Mouse (Mus musculus): Measurements from ENCODE around the gene Atp8a2. TPM values are rescaled to one million over a fixed set of nuclear protein-coding genes. Genes with fewer than 3 reads are reported as not detected.

Gene Atp8a2
- polyA plus RNA-seq, 1 experiment = 0.16 TPM

- TF ChIP-seq CTCF (IDR thresholded peaks at IDR 0.05; ENCODE audit: low read depth, low read length) = no peak
- no peak for TF ChIP-seq POLR2A (IDR thresholded peaks at IDR 0.05; ENCODE audit: borderline replicate concordance, low read depth, low read length)
- Histone ChIP-seq H3K4me3 (ENCODE audit: insufficient read depth, low read length) (no peak overlapping the region), H3K27ac (ENCODE audit: insufficient read depth, low read depth, low read length) (no peak overlapping the region), H3K4me1 (ENCODE audit: control insufficient read depth, insufficient read depth, low read length) (no peaks in the 10 kb centered on the region)
Measured at GRCm38 (mm10) chr14:59689596-59689995, 507.4 kb downstream of the Atp8a2 start.

DNA sequence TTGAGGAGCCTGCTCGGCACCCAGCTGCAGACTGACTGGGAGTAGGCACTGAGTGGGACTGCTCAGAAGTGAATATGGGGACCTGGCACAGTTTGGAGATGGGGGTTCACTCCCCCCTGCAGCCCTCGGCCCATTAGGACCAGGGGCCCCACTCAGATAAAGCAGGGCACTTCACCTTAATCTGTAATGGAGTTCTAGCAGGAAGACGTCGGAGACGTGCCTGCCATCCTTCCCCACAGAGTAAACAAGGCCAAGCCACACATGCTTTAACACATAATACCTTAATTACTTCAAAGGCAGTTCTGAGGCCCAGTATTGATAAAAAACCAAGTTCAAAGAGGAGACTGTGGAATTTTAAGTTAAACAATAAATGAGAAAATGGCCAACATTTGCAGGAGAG, 510.8 kb downstream of the Atp8a2 start:
- Histone ChIP-seq H3K4me1 (ENCODE audit: control insufficient read depth, insufficient read depth, low read length) (no peaks in the 10 kb centered on the region), H3K4me3 (ENCODE audit: insufficient read depth, low read length) (no peak overlapping the region), H3K27ac (ENCODE audit: insufficient read depth, low read depth, low read length) (no peak overlapping the region)
- TF ChIP-seq CTCF (IDR thresholded peaks at IDR 0.05; ENCODE audit: low read depth, low read length) (no peak), POLR2A (IDR thresholded peaks at IDR 0.05; ENCODE audit: borderline replicate concordance, low read depth, low read length) (no peak)

DNA sequence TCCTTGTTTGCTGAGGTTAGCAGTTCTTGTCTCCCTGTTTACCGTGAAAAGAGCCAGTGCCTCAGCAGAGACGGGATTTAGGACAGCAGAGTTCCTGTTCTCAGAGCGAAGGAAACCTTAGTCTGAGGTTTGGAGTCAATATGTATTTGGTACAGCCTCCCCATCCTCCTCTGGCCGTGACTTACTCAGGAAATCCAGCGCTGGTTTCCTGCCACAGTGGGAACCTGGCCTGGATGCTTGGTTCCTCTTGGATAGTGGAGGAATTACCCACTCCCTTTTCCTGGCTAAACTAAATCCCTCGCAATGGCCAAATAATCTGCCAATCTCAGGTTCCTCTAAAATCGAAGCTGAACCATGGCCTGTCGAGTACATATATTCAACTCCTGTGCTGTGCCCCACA, 511.6 kb downstream of the Atp8a2 start:
- Histone ChIP-seq H3K4me1 (ENCODE audit: control insufficient read depth, insufficient read depth, low read length) (no peaks in the 10 kb centered on the region), H3K4me3 (ENCODE audit: insufficient read depth, low read length) (no peak overlapping the region), H3K27ac (ENCODE audit: insufficient read depth, low read depth, low read length) (no peak overlapping the region)
- TF ChIP-seq CTCF (IDR thresholded peaks at IDR 0.05; ENCODE audit: low read depth, low read length) = no peak
- TF ChIP-seq POLR2A (IDR thresholded peaks at IDR 0.05; ENCODE audit: borderline replicate concordance, low read depth, low read length) = no peak

GRCm38 (mm10) chr14:59681906-59682305, 515.1 kb downstream of the Atp8a2 start:
- Histone ChIP-seq H3K27ac (ENCODE audit: insufficient read depth, low read depth, low read length) (no peak overlapping the region), H3K4me1 (ENCODE audit: control insufficient read depth, insufficient read depth, low read length) (no peaks in the 10 kb centered on the region), H3K4me3 (ENCODE audit: insufficient read depth, low read length) (no peak overlapping the region)
- no peak for TF ChIP-seq CTCF (IDR thresholded peaks at IDR 0.05; ENCODE audit: low read depth, low read length)
- no peak for TF ChIP-seq POLR2A (IDR thresholded peaks at IDR 0.05; ENCODE audit: borderline replicate concordance, low read depth, low read length)

DNA sequence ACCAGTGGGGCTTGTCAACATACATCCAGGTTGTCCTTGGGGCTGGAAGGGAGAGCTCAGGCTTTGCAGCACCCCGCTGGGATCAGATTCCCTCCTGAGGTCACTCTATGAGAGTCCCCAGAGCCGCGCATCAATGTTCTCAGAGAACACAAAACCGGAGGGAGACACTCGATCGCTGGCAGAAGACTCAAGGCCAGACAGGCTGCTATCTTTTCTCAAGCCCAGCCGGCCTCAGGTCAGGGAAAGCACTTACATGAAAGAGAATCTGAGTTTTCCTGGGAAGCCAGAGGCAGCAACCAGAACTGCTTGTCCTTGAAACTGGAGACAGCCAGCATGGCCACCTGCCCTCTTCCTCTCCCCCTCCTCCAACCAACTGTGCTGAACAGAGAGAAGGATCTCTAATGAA, 519.4 kb downstream of the Atp8a2 start:
- H3K4me3 ChIP-seq (ENCODE audit: insufficient read depth, low read length) = no peak overlapping the region
- TF ChIP-seq CTCF (IDR thresholded peaks at IDR 0.05; ENCODE audit: low read depth, low read length) (no peak), POLR2A (IDR thresholded peaks at IDR 0.05; ENCODE audit: borderline replicate concordance, low read depth, low read length) (no peak)
- H3K4me1 ChIP-seq (ENCODE audit: control insufficient read depth, insufficient read depth, low read length) = no peaks in the 10 kb centered on the region
- H3K27ac ChIP-seq (ENCODE audit: insufficient read depth, low read depth, low read length) = no peak overlapping the region

DNA sequence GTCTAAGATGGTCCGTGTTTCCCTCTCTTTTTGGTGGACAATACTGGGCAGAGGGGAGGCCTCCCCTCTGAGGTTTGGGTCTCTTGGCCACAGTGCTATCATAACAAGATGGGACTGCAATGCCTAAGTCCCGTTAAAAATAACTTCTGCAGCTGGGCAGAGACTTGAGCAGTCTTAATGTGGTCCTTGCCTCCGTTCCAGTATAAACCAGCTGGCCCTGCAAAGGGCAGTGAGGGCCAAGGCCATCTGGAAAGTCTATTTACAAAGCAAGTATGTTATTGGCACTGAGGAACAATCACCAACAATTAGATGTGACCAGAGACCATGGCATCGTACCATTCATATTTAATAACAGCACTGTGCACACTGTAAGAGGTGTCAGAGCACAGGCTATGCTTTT, 521.6 kb downstream of the Atp8a2 start:
- H3K27ac ChIP-seq (ENCODE audit: insufficient read depth, low read depth, low read length) = no peak overlapping the region
- no peak overlapping the region for H3K4me3 ChIP-seq (ENCODE audit: insufficient read depth, low read length)
- no peaks in the 10 kb centered on the region for H3K4me1 ChIP-seq (ENCODE audit: control insufficient read depth, insufficient read depth, low read length)
- TF ChIP-seq POLR2A (IDR thresholded peaks at IDR 0.05; ENCODE audit: borderline replicate concordance, low read depth, low read length) (no peak), CTCF (IDR thresholded peaks at IDR 0.05; ENCODE audit: low read depth, low read length) (no peak)

- Histone ChIP-seq H3K27ac (ENCODE audit: insufficient read depth, low read depth, low read length) (no peak overlapping the region), H3K4me3 (ENCODE audit: insufficient read depth, low read length) (no peak overlapping the region), H3K4me1 (ENCODE audit: control insufficient read depth, insufficient read depth, low read length) (no peaks in the 10 kb centered on the region)
- TF ChIP-seq CTCF (IDR thresholded peaks at IDR 0.05; ENCODE audit: low read depth, low read length) (no peak), POLR2A (IDR thresholded peaks at IDR 0.05; ENCODE audit: borderline replicate concordance, low read depth, low read length) (no peak)
Measured at GRCm38 (mm10) chr14:59674556-59674955, 522.4 kb downstream of the Atp8a2 start.

DNA sequence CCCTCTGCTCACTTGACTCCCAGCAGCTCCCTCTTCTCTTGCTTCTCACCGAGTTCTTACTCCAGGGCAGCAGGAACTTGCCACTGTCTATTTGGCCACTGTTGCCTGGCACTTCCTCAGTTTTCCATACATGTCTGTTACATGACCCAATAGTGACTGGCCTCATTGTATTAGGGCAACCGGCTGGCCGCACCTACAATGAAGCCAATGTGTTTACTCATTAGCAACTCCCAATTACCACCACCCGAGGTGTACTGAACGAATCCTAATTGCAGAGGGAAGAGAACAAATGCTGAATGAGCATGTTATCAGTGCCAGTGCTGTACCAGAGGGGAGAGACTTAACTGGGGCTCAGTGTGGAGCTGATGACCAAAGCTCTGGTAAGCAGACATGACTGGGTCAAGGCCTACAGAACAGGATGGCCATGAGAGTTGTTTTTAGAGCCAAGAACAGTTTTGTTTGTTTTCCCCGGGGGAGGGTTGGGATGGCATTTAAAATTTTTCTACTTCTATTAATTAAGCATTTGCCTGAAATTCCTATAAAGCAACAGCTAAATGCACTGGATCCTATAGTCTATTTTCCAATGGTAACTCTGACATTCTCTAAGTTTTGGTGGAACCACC, 524.0 kb downstream of the Atp8a2 start:
- Histone ChIP-seq H3K4me3 (ENCODE audit: insufficient read depth, low read length) (no peak overlapping the region), H3K4me1 (ENCODE audit: control insufficient read depth, insufficient read depth, low read length) (no peaks in the 10 kb centered on the region), H3K27ac (ENCODE audit: insufficient read depth, low read depth, low read length) (no peak overlapping the region)
- no peak for TF ChIP-seq CTCF (IDR thresholded peaks at IDR 0.05; ENCODE audit: low read depth, low read length)
- no peak for TF ChIP-seq POLR2A (IDR thresholded peaks at IDR 0.05; ENCODE audit: borderline replicate concordance, low read depth, low read length)

DNA sequence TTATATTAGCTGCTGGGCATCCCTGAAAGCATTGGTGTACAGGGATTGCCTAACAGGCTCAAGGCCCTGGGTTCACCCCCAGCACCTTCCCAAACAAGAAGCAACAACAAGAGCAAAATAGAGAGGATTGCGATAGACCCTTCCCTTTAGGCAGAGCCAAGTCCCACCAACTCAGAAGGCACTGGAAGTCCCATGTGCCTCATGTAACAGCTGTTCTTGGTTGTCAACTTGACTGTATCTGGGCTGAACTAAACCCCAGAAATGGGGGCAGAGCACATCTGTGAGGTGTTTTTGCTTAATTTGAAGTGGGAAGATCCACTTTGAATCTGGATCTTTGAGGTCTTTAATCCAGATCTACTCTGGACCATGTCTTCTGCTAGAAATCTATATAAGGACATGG, 539.9 kb downstream of the Atp8a2 start:
- TF ChIP-seq POLR2A (IDR thresholded peaks at IDR 0.05; ENCODE audit: borderline replicate concordance, low read depth, low read length) = no peak
- no peak for TF ChIP-seq CTCF (IDR thresholded peaks at IDR 0.05; ENCODE audit: low read depth, low read length)
- no peak overlapping the region for H3K27ac ChIP-seq (ENCODE audit: insufficient read depth, low read depth, low read length)
- no peaks in the 10 kb centered on the region for H3K4me1 ChIP-seq (ENCODE audit: control insufficient read depth, insufficient read depth, low read length)
- H3K4me3 ChIP-seq (ENCODE audit: insufficient read depth, low read length) = no peak overlapping the region

DNA sequence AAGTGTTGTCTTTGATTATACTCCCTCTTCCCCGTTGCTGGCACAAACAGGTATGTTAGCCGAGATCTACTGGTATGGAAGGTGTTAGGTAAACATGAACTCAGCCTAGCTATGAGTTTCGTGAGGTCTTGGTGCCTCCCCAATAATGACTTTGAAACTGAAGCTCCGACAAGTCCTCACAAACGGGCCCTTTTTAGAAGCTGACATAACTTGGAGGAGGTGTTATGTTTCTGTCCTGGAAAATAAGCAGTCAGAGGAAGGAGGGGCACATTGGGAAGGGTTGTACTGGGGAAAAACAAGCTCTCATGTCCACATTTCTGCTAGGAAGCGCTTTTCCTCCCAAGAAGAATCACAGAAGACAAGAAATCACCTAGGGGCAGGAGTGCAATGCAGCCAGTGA, 540.4 kb downstream of the Atp8a2 start:
- TF ChIP-seq CTCF (IDR thresholded peaks at IDR 0.05; ENCODE audit: low read depth, low read length) = no peak
- no peak for TF ChIP-seq POLR2A (IDR thresholded peaks at IDR 0.05; ENCODE audit: borderline replicate concordance, low read depth, low read length)
- Histone ChIP-seq H3K4me1 (ENCODE audit: control insufficient read depth, insufficient read depth, low read length) (no peaks in the 10 kb centered on the region), H3K4me3 (ENCODE audit: insufficient read depth, low read length) (no peak overlapping the region)

DNA sequence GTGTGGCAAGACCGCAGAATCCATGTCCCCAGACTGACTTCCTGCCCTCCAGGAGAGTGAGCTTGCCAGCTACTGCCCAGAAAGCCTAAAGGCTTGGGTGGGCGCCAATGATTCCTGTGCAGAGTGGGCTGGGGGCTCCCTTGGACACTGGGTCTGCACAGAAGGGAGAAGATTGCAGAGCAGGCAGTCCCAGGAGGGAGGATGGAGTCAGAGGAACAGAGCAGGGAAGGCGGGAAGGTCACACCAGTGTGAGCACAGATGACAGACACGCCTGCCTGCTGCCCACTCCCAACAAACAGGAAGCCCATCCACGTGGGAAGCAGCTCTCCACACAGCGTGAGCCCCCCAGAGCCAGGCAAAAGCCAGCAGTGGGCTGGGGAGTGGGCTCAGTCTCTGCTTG, 547.6 kb downstream of the Atp8a2 start:
- H3K27ac ChIP-seq (ENCODE audit: insufficient read depth, low read depth, low read length) = no peak overlapping the region
- no peak for TF ChIP-seq CTCF (IDR thresholded peaks at IDR 0.05; ENCODE audit: low read depth, low read length)
- no peak for TF ChIP-seq POLR2A (IDR thresholded peaks at IDR 0.05; ENCODE audit: borderline replicate concordance, low read depth, low read length)
- H3K4me1 ChIP-seq (ENCODE audit: control insufficient read depth, insufficient read depth, low read length) = peaks cover 3% of the 10 kb centered on the region; the same call in 1 of the 2 replicates
- no peak overlapping the region for H3K4me3 ChIP-seq (ENCODE audit: insufficient read depth, low read length)

More for the DNA sequence above, 540.4 kb downstream of the Atp8a2 start:
- H3K27ac ChIP-seq (ENCODE audit: insufficient read depth, low read depth, low read length) = no peak overlapping the region
